Mouse (Mus musculus): Measurements from ENCODE around the gene Rcan2.

DNA sequence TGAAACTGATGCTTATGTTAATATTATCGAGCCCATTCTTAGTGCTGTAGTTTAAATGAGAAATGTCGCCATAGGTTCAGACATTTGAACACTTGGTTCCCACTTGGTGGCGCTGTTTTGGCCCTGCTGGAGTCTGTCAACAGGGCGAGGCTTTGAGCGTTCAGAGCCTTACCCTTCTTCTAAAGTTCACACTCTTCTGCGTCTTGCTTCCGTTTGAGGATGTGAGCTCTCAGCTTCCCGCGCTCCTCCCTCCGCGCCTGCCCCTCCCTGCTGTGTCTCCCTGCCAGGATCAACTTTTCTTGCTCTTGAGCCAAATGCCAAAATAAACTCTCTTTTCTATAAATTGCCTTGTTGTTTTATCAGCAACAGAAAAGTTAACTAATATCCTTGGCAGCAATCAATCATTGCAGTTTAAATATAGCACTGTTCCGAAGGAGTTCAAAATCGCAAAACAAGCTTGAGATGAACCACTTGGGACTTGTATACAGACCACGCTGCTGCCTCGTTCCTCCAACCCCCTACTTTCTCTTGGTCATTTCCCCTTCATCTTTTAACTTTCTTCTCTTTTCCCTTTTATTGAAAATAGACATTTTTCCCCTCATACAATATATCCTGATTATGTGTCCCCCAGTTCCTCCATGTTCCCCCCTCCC lies 42.4 kb upstream of the Rcan2 start:
- TF ChIP-seq GATA1 (IDR thresholded peaks at IDR 0.05; ENCODE audit: low read length), result no peak
- no peak for TF ChIP-seq TAL1 (IDR thresholded peaks at IDR 0.05; ENCODE audit: low read length)
